Mouse (Mus musculus) lung, adult 2 months (tissue): ENCODE results near the gene Uvrag.

Source experiments
- CTCF ChIP-seq: fragments of 200-500 bp; IDR thresholded peaks from 2 replicates; pipeline ENCODE4 v1.5.1; 2011; ENCODE audit warnings: mild to moderate bottlenecking, low read length, control low read depth; ENCODE audit not compliant: insufficient read depth
- POLR2A ChIP-seq: fragments of 200-500 bp; IDR thresholded peaks from 2 replicates; pipeline ENCODE4 v1.6.1; 2011; ENCODE audit warnings: low read depth, mild to moderate bottlenecking, control low read depth, low read length, borderline replicate concordance; ENCODE audit errors: extremely low read depth

GRCm38 (mm10) chr7:98862994-98863393 is 277.9 kb downstream of the Uvrag start:
- no peak for TF ChIP-seq CTCF
- TF ChIP-seq POLR2A = no peak
